Mouse (Mus musculus) myocyte (in vitro differentiated cells): ENCODE results near the gene Fkbp8. TPM values are rescaled to one million over a fixed set of nuclear protein-coding genes. Genes with fewer than 3 reads are reported as not detected.

Experiments
- H3K27me3 ChIP-seq: one replicate; pipeline ENCODE4 v1.6.1; 2011; ENCODE audit not compliant: control insufficient read depth, insufficient read depth, insufficient read length
- H3K36me3 ChIP-seq: one replicate; pipeline ENCODE4 v1.6.1; 2011; ENCODE audit not compliant: control insufficient read depth, insufficient read depth
- H3K4me2 ChIP-seq: one replicate; pipeline ENCODE4 v1.6.1; 2011; ENCODE audit warnings: low read depth, control low read depth
- H3K4me3 ChIP-seq: one replicate; pipeline ENCODE4 v1.5.1; 2011; ENCODE audit warnings: mild to moderate bottlenecking, control low read depth, moderate library complexity
- H3K79me2 ChIP-seq: one replicate; pipeline ENCODE4 v1.6.1; 2011; ENCODE audit not compliant: control insufficient read depth, insufficient read depth
- H3ac ChIP-seq: one replicate; pipeline ENCODE4 v1.6.1; 2011; ENCODE audit not compliant: control insufficient read depth, insufficient read length
- CEBPB ChIP-seq: IDR thresholded peaks from 2 replicates; pipeline ENCODE4 v1.6.1; 2011; ENCODE audit warnings: mild to moderate bottlenecking, moderate library complexity; ENCODE audit not compliant: poor library complexity, insufficient read depth, severe bottlenecking
- E2F4 ChIP-seq: IDR thresholded peaks from one replicate; pipeline ENCODE4 v1.6.1; 2011; ENCODE audit warnings: mild to moderate bottlenecking, control low read depth, moderate library complexity; ENCODE audit not compliant: insufficient read depth
- MAX ChIP-seq: IDR thresholded peaks from one replicate; pipeline ENCODE4 v1.6.1; 2011; ENCODE audit warnings: low read depth, mild to moderate bottlenecking, control low read depth
- MYOD1 ChIP-seq, 3 experiments: IDR thresholded peaks; one replicate each; pipeline ENCODE4 v1.6.1; 2011; ENCODE audit warnings: control low read depth in 2 of 3, low read depth in 2 of 3, mild to moderate bottlenecking in 2 of 3, moderate library complexity in 1 of 3; ENCODE audit not compliant: insufficient read length in 2 of 3, control insufficient read depth in 1 of 3
- MYOG ChIP-seq, 3 experiments: IDR thresholded peaks; one replicate each; pipeline ENCODE4 v1.6.1; 2011; ENCODE audit warnings: control low read depth in 2 of 3, low read depth in 2 of 3, mild to moderate bottlenecking in 2 of 3; ENCODE audit not compliant: insufficient read length in 2 of 3, control insufficient read depth in 1 of 3, insufficient read depth in 1 of 3
- POLR2A ChIP-seq: IDR thresholded peaks from one replicate; pipeline ENCODE4 v1.6.1; 2011; ENCODE audit warnings: low read depth, mild to moderate bottlenecking, control low read depth, moderate library complexity; ENCODE audit not compliant: insufficient read length
- POLR2AphosphoS2 ChIP-seq: IDR thresholded peaks from one replicate; pipeline ENCODE4 v1.6.1; 2011; ENCODE audit warnings: low read depth, control low read depth; ENCODE audit not compliant: insufficient read length
- REST ChIP-seq: IDR thresholded peaks from one replicate; pipeline ENCODE4 v1.6.1; 2011; ENCODE audit warnings: mild to moderate bottlenecking, control low read depth, moderate library complexity; ENCODE audit not compliant: insufficient read depth, insufficient read length
- SRF ChIP-seq: IDR thresholded peaks from one replicate; pipeline ENCODE4 v1.6.1; 2011; ENCODE audit warnings: low read depth; ENCODE audit not compliant: control insufficient read depth, insufficient read length
- TCF12 ChIP-seq: IDR thresholded peaks from one replicate; pipeline ENCODE4 v1.6.1; 2011; ENCODE audit warnings: mild to moderate bottlenecking, control low read depth; ENCODE audit not compliant: poor library complexity, insufficient read depth, severe bottlenecking
- TCF3 ChIP-seq: IDR thresholded peaks from one replicate; pipeline ENCODE4 v1.6.1; 2011; ENCODE audit warnings: low read depth, control low read depth; ENCODE audit not compliant: insufficient read length
- USF1 ChIP-seq: IDR thresholded peaks from one replicate; pipeline ENCODE4 v1.6.1; 2011; ENCODE audit warnings: low read depth, mild to moderate bottlenecking, control low read depth, moderate library complexity
- polyA plus RNA-seq: library from polyadenylated mRNA; unstranded; fragments of >200 nt; fragmentation: generic; extraction: Trizol; gene quantifications from one replicate; pipeline ENCODE4 v1.2.1, GENCODE M21; 2012; ENCODE audit warnings: missing spikeins

Gene Fkbp8
- polyA plus RNA-seq, 1 experiment, result 329 TPM

DNA sequence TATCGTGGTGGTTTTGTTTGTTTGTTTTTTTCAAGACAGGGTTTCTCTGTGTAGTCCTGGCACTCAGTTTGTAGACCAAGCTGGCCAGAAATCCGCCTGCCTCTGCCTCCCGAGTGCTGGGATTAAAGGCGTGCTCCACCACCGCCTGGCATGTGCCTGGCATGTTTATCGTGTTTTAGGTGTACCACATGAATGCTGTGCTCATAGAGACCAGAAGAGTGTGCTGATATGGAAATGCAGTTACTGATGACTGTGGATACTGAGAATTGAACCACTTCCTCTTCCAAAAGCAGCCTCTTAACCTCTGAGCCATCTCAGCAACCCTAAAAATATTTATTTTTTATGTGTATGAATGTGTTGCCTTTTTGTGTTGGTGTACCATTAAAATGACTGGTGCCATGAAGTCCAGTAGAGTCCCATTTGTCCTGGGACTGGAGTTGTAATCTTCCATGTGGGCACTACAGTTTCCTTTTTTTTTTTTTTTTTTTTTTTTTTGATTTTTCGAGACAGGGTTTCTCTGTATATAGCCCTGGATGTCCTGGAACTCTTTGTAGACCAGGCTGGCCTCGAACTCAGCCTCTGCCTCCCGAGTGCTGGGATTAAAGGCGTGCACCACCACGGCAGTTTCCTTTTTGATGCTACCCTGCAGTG, 15.1 kb upstream of the Fkbp8 start:
- TF ChIP-seq CEBPB (no peak), E2F4 (no peak), SRF (no peak), MYOG (IDR thresholded peaks at IDR 0.05; ENCODE audit: control insufficient read depth in 1 of 3, insufficient read depth in 1 of 3, insufficient read length in 2 of 3, low read depth in 2 of 3) (no peak), MAX (no peak), MYOD1 (IDR thresholded peaks at IDR 0.05; ENCODE audit: control insufficient read depth in 1 of 3, insufficient read length in 2 of 3, low read depth in 2 of 3) (no peak), POLR2AphosphoS2 (no peak), TCF3 (no peak), USF1 (no peak), POLR2A (no peak), REST (no peak), TCF12 (no peak)
- no peak overlapping the region for H3K4me2 ChIP-seq
- peaks cover 15% of the 10 kb centered on the region for H3K36me3 ChIP-seq
- peaks cover 35% of the 10 kb centered on the region for H3K79me2 ChIP-seq
- no peak overlapping the region for H3ac ChIP-seq
- H3K4me3 ChIP-seq, result no peak overlapping the region
- H3K27me3 ChIP-seq, result no peaks in the 10 kb centered on the region

DNA sequence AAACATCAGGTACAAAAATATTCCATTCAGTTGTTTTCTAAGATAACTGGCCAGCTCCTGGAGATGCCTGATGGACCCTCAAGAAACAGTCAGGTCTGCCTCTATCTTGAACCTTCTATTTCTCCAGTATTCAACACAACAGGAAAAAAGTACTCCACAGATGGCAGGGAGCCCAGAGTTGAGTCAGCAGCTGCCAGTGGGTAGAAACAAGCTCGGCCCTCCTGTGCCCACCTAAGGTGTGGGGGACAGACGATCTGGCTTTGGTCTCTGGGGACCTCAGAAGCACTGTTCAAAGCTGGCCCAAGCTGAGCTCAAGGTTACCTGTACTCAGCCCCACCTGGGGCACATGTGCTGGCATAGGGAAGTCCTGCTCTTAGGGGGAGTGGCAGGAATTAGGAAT, 14.1 kb upstream of the Fkbp8 start:
- Histone ChIP-seq H3K4me2 (peak overlapping the region; percentile 18), H3ac (no peak overlapping the region), H3K4me3 (no peak overlapping the region), H3K36me3 (peaks cover 5% of the 10 kb centered on the region), H3K79me2 (peaks cover 34% of the 10 kb centered on the region), H3K27me3 (no peaks in the 10 kb centered on the region)
- no peak for TF ChIP-seq POLR2A
- TF ChIP-seq E2F4, result no peak
- no peak for TF ChIP-seq MAX
- no peak for TF ChIP-seq TCF3
- TF ChIP-seq POLR2AphosphoS2, result no peak
- TF ChIP-seq SRF, result no peak
- TF ChIP-seq TCF12, result no peak
- no peak for TF ChIP-seq USF1
- no peak for TF ChIP-seq CEBPB
- TF ChIP-seq REST, result no peak
- TF ChIP-seq MYOD1 (IDR thresholded peaks at IDR 0.05; ENCODE audit: control insufficient read depth in 1 of 3, insufficient read length in 2 of 3, low read depth in 2 of 3), result no peak
- no peak for TF ChIP-seq MYOG (IDR thresholded peaks at IDR 0.05; ENCODE audit: control insufficient read depth in 1 of 3, insufficient read depth in 1 of 3, insufficient read length in 2 of 3, low read depth in 2 of 3)

DNA sequence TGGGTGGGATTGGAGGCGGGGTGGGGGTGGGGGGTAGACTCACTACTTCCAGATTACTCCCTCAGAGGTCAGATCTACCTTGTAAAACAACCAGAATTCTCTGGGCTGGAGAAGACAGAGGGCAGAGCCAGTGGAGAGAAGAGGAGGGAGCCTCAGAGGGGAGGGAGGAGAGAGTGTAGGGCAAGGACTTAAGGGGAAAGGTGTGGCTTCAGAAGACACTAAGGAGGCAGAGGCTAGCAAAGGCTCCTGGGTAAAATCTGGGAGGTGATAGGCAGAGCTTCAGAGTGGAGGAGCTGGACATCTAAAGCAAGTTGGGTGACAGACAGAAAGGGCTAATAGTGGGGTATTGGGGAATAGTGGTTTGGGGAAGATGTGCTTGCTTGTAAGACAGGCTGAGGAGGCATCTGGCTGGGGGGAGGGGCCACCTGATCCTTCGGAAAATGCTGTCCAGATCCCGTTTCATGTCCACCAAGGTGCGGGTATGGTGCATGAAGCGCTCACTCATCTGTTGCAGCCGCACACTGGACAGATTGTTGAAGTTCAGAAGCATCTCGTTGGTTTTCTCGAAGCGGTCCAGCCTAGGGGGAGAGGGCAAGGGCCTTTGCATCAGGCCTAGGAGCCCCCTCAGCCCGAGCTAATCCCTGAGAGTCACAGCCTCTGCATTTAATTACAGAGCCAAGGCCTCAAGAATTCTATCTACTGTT, 9.4 kb upstream of the Fkbp8 start:
- Histone ChIP-seq H3K4me2 (no peak overlapping the region), H3K79me2 (no peaks in the 10 kb centered on the region), H3ac (no peak overlapping the region), H3K4me3 (no peak overlapping the region), H3K36me3 (peaks cover 11% of the 10 kb centered on the region), H3K27me3 (no peaks in the 10 kb centered on the region)
- TF ChIP-seq MYOG (IDR thresholded peaks at IDR 0.05; ENCODE audit: control insufficient read depth in 1 of 3, insufficient read depth in 1 of 3, insufficient read length in 2 of 3, low read depth in 2 of 3) (no peak), POLR2AphosphoS2 (peak; percentile 70)

DNA sequence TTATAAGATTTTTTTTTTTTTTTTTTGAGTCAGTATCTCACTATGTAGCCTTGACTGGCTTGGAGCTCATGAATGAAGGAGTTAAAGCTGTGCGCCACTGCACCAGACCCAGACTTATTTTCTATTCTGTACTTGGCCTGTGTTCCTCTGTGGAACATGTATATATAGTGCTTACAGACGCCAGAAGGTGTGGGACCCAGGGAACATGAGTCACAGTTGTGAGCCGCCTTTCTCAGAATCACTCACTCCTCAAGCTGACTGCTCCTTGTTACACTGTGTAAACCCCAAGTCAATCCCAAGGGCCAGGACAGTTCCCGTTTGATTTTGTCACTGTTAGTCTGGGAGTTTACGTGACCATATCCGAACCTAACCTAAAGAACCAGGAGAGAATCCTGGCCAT, 8.5 kb upstream of the Fkbp8 start:
- Histone ChIP-seq H3ac (no peak overlapping the region), H3K4me3 (no peak overlapping the region), H3K36me3 (peaks cover 11% of the 10 kb centered on the region), H3K27me3 (no peaks in the 10 kb centered on the region), H3K4me2 (no peak overlapping the region), H3K79me2 (no peaks in the 10 kb centered on the region)
- no peak for TF ChIP-seq POLR2AphosphoS2
- TF ChIP-seq MAX, result no peak
- no peak for TF ChIP-seq CEBPB
- no peak for TF ChIP-seq MYOG (IDR thresholded peaks at IDR 0.05; ENCODE audit: control insufficient read depth in 1 of 3, insufficient read depth in 1 of 3, insufficient read length in 2 of 3, low read depth in 2 of 3)
- TF ChIP-seq MYOD1 (IDR thresholded peaks at IDR 0.05; ENCODE audit: control insufficient read depth in 1 of 3, insufficient read length in 2 of 3, low read depth in 2 of 3), result no peak
- TF ChIP-seq SRF, result no peak
- TF ChIP-seq TCF3, result no peak
- no peak for TF ChIP-seq USF1
- no peak for TF ChIP-seq E2F4
- no peak for TF ChIP-seq REST
